Mouse (Mus musculus) embryonic stem cell, embryonic (primary cell): ENCODE measurements around the gene Insm1.

ENCODE experiments used
- CTCF ChIA-PET, 4 experiments: fragments of 300-600 bp in 2 of 4; fragments of 350-600 bp in 2 of 4; sonication (Branson Sonifier 250); formaldehyde crosslinking; loops; one replicate each; lab custom pipeline; 2022; ENCODE audit warnings: inconsistent platforms in 2 of 4; lab: Charles Lee
- POLR2A ChIA-PET, 4 experiments: fragments of 300-600 bp in 2 of 4; fragments of 350-600 bp in 2 of 4; sonication (Branson Sonifier 250); formaldehyde crosslinking; loops; one replicate each; lab custom pipeline; 2022; ENCODE audit warnings: antibody characterized with exemption in 4 of 4, inconsistent platforms in 1 of 4; lab: Charles Lee

Gene Insm1

DNA sequence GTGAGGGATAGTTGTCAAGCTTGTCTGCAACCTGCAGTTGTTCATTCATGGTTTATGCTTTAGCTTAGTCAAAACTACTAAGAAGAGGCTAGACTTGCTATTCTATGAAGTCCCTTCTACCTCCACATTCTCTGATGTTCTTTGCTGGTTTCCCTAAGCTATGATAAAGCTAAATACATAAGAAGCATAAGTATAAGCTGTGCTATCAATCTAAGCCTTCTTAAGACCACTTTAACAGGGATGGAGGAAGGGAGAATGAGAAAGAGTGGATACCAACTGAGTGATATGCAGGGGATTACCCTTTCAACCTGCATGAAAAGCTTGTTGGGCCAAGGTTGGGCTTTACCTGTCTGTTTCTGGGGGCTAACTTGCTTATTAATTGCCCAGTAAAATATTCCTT, 33.9 kb downstream of the Insm1 start:
- ChIA-PET CTCF (no interaction called here), POLR2A (no interaction called here)

DNA sequence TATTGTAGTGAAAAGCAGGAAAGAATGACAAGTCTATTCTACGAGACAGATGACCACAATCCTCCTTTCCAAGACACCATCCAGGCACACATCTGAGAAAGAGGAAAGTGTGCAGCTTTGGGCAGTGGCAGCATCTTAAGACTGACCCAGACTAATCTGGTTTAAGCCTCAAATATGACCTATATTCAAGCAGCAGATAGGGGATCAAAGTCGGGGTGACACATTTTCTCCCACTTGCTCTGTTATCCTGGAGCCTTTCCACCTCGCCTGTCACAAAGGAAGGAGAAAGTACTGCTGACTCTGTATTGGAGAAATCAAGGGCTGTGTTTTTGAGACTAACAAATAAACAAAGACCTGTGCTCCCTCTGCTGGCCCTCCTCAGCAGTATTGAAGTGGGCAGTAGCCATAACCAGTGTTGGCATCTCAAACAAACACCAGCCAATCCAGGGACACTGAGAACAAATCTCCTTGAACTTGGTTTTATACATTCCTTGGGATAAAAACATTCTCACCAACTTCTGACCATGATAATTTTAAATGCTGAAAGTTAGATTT, 34.7 kb downstream of the Insm1 start:
- POLR2A ChIA-PET, result no interaction called here
- CTCF ChIA-PET, result interaction anchor here in 1 of 4 experiments (0.8 kb wide), 1 partner anchor 202 kb away, joined by 3 read pairs; no protein-coding TSS in a partner anchor

DNA sequence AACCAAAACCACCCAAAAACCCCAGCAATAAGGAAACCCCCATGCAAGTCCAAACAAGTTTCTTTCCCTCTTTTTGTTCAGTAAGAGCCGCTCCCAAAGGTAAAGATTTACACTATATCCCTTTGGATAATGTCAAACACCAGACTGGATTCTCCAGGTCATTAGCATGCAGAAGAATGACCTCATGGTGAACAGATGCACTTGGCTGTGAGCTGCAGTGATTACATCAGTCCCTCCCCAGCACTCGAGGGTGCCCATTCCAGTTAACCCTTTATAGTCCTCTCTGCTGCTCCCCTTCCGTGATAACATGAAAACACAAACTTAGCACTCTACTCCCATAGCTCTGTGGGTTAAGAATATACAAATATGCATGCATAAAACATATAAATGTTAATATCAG, 35.3 kb downstream of the Insm1 start:
- ChIA-PET CTCF (interaction anchor here in 1 of 4 experiments (0.8 kb wide), 1 partner anchor 202 kb away, joined by 3 read pairs; no protein-coding TSS in a partner anchor), POLR2A (no interaction called here)

DNA sequence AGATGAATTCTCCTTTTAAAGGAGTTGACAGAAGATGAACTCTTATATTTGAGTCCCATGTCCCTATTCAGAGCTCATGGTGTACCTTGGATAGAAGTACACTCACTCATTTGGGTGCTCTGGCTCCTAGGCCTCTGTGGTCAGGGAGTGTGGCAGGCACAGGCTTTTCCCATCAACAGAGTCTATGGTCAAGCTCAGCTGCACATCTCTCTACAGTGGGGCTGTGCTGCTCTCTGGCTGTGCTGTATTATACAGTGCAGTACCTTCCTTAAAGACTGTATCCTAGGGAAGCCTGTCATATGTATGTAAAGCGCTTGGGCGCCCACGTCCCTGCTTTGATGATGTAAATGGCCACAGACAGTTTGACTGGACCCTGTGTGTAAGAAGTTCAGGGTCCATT, 35.9 kb downstream of the Insm1 start:
- ChIA-PET POLR2A (no interaction called here), CTCF (no interaction called here)

DNA sequence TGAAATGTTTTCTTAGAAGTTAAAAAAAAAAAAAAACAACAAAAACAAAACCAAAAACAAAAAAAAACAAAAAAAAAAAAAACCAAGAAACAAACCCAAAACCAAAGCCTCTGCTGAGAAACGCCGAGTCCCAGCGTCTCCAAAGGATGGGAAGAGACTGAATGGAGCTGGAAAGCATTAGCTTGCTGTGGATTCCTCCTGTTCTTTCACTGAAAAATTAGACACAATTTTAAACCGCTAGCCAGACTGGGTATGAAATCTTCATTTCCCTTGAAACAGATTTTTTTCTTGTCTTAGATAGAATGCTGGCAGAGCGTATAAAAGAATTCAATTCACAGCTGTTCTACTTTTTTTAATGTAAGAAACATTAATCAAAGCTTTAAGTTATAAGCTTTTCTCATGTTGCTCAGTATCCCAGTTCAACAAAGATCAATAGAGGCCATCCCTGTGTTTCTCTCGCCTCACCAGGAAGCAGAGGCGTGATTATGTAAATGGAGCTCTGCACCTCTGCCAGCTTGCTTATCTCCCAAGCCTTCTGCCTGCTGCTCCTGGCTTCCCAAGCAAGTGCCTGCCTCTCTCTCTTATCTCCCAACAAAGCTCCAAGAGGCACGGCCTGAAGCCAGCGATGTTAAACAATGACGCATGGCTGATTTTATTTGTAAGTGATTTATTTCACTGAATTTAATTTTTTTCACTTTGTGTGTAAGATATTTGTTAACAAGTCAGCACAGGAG, 37.2 kb downstream of the Insm1 start:
- POLR2A ChIA-PET, result interaction anchor here in 1 of 4 experiments (1.7 kb wide), 1 partner anchor 10 kb away, joined by 4 read pairs; no protein-coding TSS in a partner anchor

DNA sequence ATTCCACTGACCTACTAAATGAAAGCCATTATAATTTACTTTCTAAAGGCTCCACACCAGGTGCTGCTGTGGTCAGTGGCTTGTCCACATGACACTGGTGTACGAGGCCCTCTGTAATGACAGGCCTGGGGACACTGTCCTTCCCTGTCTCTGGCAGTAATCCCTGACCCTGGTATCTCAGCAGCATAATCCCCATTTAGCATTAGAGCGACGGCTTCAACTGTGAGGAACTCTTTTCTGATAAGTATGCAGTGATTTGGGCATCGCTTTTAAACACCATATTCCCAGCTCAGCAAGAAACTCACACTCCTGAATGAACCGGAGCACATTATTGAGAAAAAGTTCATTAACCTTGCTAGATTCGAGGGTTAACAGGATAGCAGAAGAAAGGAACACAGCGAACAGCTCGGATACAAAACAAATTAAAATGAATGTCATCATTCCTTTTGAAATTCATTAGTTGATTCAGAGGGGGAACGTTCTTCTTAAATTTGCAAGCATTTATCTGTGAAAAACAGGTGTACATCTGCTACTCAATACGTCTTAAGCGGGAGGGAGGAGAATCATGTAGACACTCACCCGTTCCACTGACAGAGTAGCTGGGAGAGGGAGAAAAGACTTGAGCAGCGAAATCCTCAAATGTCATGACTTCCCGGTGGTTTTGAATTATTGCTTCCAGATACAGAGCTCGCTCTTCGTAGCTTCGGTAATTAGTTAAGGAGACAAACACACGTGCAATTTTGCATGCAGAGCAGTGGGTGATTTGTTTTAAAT, 38.3 kb downstream of the Insm1 start:
- ChIA-PET POLR2A (interaction anchor here in 1 of 4 experiments (1.0 to 1.7 kb wide), 2 partner anchors 9 to 13 kb away, joined by 3 to 4 read pairs; no protein-coding TSS in a partner anchor), CTCF (no interaction called here)

More for the DNA sequence above, 37.2 kb downstream of the Insm1 start:
- CTCF ChIA-PET, result interaction anchor here in 1 of 4 experiments (0.5 kb wide), 1 partner anchor 122 kb away, joined by 3 read pairs; no protein-coding TSS in a partner anchor

DNA sequence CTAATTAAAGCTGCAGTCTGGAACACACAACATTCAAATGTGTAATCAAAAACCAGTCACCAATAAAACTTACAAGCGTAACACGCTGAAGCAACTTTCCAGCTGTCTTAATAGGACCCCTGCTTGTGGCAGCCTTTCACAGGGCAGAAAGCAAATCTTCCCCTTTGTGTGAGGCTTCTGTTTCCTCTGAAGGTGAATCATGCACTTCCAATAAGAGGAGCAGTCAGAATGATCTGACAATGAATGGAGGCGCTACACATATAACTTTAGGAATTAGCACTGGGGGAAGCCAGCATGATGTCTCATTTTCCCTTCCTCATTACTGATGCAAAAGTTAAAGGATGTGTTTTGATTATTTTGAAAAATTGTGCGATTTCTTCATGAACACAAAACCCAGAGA, 39.4 kb downstream of the Insm1 start:
- POLR2A ChIA-PET, result interaction anchor here in 1 of 4 experiments (1.0 kb wide), 1 partner anchor 12 kb away, joined by 3 read pairs; no protein-coding TSS in a partner anchor
- CTCF ChIA-PET, result no interaction called here

DNA sequence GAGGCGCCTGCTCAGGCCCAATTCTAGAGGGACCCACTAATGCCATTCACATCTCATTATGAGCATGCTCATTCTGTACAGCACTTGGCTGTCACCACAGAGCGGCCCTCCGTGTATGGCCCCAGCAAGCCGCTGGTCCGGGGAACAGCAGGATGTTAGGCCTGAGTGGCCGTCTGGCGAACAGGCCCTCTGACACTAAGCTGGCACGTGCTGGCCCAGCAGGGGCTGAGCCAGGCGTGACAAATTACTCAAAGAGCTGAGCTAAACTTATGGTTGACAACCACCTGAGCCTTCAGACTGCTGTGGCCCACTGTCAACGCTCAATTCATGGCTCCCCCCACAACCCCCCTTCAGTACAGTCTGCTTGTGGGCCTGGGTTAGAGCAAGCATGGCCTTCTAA, 40.5 kb downstream of the Insm1 start:
- POLR2A ChIA-PET, result no interaction called here
- CTCF ChIA-PET, result no interaction called here

DNA sequence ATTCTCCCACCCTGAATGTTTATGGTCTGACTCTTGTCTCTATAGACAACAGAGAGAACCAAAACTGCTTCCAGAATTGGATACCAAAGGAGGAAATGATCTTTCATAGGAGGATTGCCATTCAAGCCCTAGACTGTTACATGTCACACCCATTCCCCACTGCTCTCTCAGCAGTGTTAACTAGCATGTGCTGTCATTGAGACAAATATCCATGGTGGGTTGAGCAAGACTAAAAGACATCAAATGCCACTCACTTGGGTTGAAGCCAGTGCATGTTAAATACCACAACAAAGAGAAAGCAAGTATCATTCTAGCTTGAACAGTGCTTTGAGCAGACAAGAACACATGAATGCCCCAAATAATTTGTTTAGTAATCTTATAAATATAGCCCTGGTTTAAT, 41.2 kb downstream of the Insm1 start:
- ChIA-PET POLR2A (no interaction called here), CTCF (no interaction called here)

DNA sequence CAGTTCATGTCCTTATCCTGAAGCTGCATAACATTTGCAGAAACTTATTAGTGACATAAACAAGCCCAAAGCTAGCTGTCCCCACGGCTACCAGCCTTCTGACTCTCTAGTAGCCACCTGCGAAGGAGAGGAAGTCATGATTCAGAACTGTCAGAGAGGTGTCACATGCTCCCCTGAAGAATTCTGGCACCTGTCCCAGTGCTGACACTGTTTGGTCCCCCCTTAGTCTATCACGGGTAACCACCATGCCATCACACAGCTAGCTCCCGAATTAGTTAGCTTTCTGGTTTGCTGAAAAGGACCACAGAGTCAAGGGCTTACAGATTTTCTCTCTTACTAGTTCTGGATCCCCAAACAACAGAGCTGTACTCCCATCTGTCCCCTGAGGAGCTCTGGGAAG, 43.3 kb downstream of the Insm1 start:
- ChIA-PET CTCF (no interaction called here), POLR2A (no interaction called here)

DNA sequence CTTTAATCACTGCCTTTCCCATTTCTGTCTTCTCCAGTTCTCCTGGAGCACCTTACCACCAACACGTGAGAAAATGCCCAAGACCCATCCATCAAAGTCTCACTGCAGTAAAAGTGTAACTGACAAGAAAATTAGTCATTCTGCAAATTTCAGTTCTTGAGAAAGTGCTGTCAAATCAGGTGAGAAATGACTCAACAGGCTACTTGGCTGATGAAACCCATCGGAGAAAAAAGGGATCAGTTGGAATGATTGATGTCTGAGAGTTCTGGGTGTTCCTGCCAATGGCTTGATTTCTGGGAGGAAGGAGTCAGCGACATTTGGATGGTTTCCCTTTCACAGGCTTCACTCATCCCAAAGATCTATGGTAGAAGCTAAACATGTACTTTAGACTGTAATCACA, 44.8 kb downstream of the Insm1 start:
- ChIA-PET POLR2A (no interaction called here), CTCF (no interaction called here)
